Mouse (Mus musculus): ENCODE measurements at regions not wholly inside any gene's neighbourhood (a gene's known extent, or its start where the extent isn't known, plus 50 kb on each side); places are given as distances from the start of the nearest gene placed in this dataset.

DNA sequence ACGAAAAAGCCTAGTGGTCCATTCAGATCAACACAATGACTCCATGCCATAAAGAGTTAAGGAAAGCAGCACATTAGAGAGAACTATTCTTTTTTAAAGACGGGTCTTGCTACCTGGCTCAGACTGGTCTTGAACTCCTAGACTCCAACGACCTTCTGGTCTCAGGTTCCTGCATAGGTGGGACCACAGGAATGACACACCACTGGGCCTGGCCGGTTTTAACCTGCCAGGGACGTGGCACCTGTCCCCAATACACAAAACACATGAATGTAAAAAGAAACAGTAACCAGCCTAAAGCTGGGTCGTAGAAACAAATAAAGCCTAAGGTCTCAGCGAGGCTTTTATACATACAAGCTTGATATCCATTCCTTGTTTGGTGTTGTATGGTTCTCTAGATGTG, 67.9 kb downstream of the Hes1 start:
- TF ChIP-seq CTCF (IDR thresholded peaks at IDR 0.05; ENCODE audit: insufficient read depth, low read depth, low read length) (no peak), POLR2A (IDR thresholded peaks at IDR 0.05; ENCODE audit: insufficient read depth, low read depth, low read length) (no peak)
- no peak overlapping the region for H3K27ac ChIP-seq (ENCODE audit: insufficient read depth, low read depth, low read length)
- no peak overlapping the region for H3K4me3 ChIP-seq (ENCODE audit: insufficient read depth, low read depth, low read length)
- no peaks in the 10 kb centered on the region for H3K4me1 ChIP-seq (ENCODE audit: control insufficient read depth, insufficient read depth, low read length)
- WGBS, result 82% methylated on average over 7 of the region's 7 CpGs

DNA sequence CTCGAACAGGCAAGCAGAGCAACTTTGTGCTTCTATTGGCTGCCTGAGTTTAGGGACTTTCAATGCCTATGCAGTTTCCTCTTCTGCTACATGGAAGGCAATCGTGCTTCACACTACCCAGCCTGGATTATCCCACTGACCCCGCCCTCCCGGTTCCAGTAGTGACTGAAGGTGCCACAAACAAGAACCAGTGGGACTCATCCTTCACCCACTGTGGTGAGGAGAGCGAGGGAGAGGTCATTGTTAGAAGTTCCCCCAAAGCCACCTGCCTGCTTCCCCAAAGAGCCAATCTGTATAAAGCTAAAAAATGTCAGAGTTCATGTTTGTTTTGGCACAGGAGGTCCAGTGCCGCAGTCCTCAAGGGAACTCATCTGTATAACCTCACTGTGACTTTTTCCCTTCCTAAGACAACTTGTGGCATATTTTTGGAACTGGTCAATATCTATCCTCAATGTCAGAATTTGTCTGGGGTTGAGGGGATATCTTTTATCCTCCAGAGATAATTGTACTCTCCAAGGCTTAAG, 70.5 kb downstream of the Hes1 start:
- Histone ChIP-seq H3K27ac (ENCODE audit: insufficient read depth, low read depth, low read length) (no peak overlapping the region), H3K4me3 (ENCODE audit: insufficient read depth, low read depth, low read length) (no peak overlapping the region), H3K4me1 (ENCODE audit: control insufficient read depth, insufficient read depth, low read length) (no peaks in the 10 kb centered on the region)
- TF ChIP-seq CTCF (IDR thresholded peaks at IDR 0.05; ENCODE audit: insufficient read depth, low read depth, low read length), result no peak
- no peak for TF ChIP-seq POLR2A (IDR thresholded peaks at IDR 0.05; ENCODE audit: insufficient read depth, low read depth, low read length)
- WGBS, result 68% methylated on average over 6 of the region's 6 CpGs

DNA sequence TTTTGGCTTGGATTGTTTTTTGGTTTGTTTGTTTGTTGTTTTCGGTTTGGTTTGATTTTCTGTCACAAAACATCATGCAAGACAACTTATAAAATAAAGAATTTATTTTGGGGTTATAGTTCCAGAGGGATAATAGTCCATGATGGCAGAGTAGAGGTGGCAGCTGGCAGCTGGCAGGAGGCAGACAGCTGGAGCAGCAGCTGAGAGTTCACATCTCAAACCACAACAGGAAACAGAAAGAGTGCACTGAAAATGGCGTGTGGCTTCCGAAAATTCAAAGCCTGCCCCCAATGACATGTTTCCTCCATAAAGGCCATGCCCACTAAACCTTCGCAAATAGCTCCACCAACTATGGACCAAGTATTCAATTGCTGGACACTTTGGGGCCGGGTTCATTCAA, 72.7 kb downstream of the Hes1 start:
- H3K27ac ChIP-seq (ENCODE audit: insufficient read depth, low read depth, low read length), result no peak overlapping the region
- no peak overlapping the region for H3K4me3 ChIP-seq (ENCODE audit: insufficient read depth, low read depth, low read length)
- H3K4me1 ChIP-seq (ENCODE audit: control insufficient read depth, insufficient read depth, low read length), result no peaks in the 10 kb centered on the region
- TF ChIP-seq CTCF (IDR thresholded peaks at IDR 0.05; ENCODE audit: insufficient read depth, low read depth, low read length), result no peak
- TF ChIP-seq POLR2A (IDR thresholded peaks at IDR 0.05; ENCODE audit: insufficient read depth, low read depth, low read length), result no peak
- 95% methylated on average over 5 of the region's 5 CpGs for WGBS

DNA sequence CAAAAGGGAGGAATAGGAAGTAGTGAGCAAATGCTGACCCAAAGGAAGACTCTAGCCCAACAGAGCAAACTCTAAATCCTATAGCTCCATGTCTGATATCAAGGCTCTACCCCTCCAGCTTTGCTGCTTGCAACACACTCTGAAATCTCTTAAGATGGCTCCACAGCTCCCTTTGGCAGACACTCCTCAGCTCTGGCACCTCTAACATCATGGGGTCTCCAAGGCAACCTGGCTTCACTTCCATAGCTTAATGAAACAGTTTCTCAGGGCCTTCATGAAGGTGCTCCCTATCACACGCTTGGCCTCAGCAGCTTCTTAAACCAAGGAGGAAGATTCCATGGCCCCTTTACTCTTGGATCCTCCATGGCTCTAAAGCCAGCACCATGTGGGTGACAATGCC, 73.6 kb downstream of the Hes1 start:
- Histone ChIP-seq H3K4me3 (ENCODE audit: insufficient read depth, low read depth, low read length) (no peak overlapping the region), H3K4me1 (ENCODE audit: control insufficient read depth, insufficient read depth, low read length) (no peaks in the 10 kb centered on the region), H3K27ac (ENCODE audit: insufficient read depth, low read depth, low read length) (no peak overlapping the region)
- TF ChIP-seq CTCF (IDR thresholded peaks at IDR 0.05; ENCODE audit: insufficient read depth, low read depth, low read length) (no peak), POLR2A (IDR thresholded peaks at IDR 0.05; ENCODE audit: insufficient read depth, low read depth, low read length) (no peak)
- 77% methylated on average over 1 of the region's 1 CpGs for WGBS

DNA sequence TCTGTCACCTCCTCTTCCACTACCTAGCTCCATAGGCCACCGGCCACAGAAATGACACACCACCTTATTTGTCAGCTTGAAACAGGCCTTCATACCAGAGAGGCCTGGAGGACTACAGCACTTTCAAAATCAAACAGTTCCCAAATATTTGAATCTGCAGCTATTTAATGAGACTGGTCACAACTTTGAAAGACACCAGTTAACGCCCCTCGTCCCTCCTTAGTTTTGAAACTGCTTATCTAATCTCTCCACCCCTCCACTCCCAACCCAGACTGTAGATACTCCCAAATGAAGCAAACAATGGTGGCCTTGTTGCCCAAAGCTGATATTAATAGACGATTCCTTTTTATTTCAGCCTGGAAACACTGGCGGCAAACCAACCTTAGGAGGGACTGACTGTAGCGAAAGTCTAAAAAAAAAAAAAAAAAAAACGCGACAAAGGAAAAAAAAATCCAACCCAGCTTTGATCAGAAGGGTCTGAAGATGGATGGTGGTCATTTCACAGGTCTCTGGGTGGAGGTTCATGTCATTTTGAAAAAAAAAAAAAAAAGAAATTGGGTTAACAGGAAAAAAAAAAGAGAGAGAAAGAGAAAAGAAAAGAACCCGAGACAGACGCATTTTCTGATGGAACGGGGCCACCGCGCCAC, 80.8 kb downstream of the Hes1 start:
- TF ChIP-seq POLR2A (IDR thresholded peaks at IDR 0.05; ENCODE audit: insufficient read depth, low read depth, low read length), result no peak
- no peak for TF ChIP-seq CTCF (IDR thresholded peaks at IDR 0.05; ENCODE audit: insufficient read depth, low read depth, low read length)
- H3K4me1 ChIP-seq (ENCODE audit: control insufficient read depth, insufficient read depth, low read length), result peaks cover 10% of the 10 kb centered on the region
- no peak overlapping the region for H3K4me3 ChIP-seq (ENCODE audit: insufficient read depth, low read depth, low read length)
- H3K27ac ChIP-seq (ENCODE audit: insufficient read depth, low read depth, low read length), result no peak overlapping the region
- 21% methylated on average over 13 of the region's 13 CpGs for WGBS

DNA sequence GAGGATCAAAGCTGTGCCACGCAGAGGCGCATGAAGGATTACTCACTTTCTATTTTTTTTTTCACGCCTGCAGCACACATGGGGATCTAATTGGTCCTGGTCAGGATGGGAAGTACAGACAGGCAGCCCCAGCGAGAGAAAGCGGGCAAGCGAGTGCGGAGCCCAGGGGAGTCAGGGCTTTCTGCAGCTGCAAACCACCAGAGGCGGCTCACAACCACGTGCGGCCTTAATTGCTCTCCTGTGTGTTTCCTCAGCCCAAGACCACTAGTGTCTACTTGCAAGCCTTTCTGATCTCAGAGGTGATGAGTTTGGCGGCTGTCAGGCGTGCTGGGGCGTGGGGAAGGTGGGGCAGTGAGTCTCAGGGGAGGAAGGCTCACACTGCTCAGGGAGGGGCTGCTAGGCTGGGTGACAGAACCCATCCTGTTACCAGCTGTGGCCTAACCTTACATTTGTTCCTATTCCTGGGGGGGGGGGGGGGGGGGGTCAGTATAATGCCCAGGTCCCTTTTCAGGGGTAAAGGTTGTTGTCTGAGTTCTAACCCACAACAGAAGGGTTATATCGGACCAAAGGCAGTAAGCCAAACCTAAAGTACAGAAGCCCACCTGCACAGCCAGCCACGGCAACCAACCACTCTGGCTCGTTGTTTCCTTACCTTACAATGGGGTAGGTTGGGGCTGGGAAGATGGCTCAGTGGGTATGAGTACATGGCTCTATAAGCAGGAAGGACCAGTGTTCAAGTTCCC, 81.5 kb downstream of the Hes1 start:
- peaks cover 10% of the 10 kb centered on the region for H3K4me1 ChIP-seq (ENCODE audit: control insufficient read depth, insufficient read depth, low read length)
- WGBS, result 26% methylated on average over 16 of the region's 16 CpGs
- H3K4me3 ChIP-seq (ENCODE audit: insufficient read depth, low read depth, low read length), result no peak overlapping the region
- no peak overlapping the region for H3K27ac ChIP-seq (ENCODE audit: insufficient read depth, low read depth, low read length)
- TF ChIP-seq POLR2A (IDR thresholded peaks at IDR 0.05; ENCODE audit: insufficient read depth, low read depth, low read length), result no peak
- TF ChIP-seq CTCF (IDR thresholded peaks at IDR 0.05; ENCODE audit: insufficient read depth, low read depth, low read length), result no peak

DNA sequence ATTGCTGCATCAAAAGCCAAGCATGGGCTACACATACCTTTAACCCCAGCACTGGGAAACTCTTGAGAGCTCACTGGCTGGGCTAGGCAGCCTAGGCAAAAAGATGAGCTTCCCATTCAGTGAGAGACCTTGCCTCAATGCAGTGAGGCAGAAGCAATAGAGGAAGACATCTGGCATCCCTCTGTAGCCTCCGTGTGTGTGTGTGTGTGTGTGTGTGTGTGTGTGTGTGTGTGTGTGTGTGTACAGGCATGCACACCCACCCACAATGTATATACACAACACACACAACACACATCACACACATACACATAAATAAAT, 82.0 kb downstream of the Hes1 start:
- 74% methylated on average over 1 of the region's 1 CpGs for WGBS
- no peak for TF ChIP-seq POLR2A (IDR thresholded peaks at IDR 0.05; ENCODE audit: insufficient read depth, low read depth, low read length)
- TF ChIP-seq CTCF (IDR thresholded peaks at IDR 0.05; ENCODE audit: insufficient read depth, low read depth, low read length), result no peak
- Histone ChIP-seq H3K4me1 (ENCODE audit: control insufficient read depth, insufficient read depth, low read length) (peaks cover 10% of the 10 kb centered on the region), H3K27ac (ENCODE audit: insufficient read depth, low read depth, low read length) (no peak overlapping the region), H3K4me3 (ENCODE audit: insufficient read depth, low read depth, low read length) (no peak overlapping the region)

DNA sequence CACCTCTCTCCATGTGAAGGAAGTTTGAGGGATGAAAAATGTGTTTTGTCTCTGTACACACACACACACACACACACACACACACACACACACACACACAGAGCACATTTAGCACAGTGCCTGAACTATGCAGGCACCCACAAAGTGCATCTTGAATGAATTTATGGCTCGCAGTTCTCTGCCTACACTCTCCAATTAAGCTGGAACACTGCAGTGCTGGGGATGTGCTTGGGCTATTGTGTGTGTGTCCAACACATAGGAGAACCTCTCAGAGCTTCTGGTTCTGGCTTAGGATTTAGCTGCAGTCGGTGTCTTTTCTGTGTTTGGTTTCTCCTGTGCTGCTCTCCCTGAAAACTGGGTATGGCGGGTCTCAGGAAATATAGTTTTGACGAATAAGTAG, 83.1 kb downstream of the Hes1 start:
- Histone ChIP-seq H3K4me3 (ENCODE audit: insufficient read depth, low read depth, low read length) (no peak overlapping the region), H3K4me1 (ENCODE audit: control insufficient read depth, insufficient read depth, low read length) (peaks cover 10% of the 10 kb centered on the region), H3K27ac (ENCODE audit: insufficient read depth, low read depth, low read length) (no peak overlapping the region)
- WGBS, result 71% methylated on average over 4 of the region's 4 CpGs
- no peak for TF ChIP-seq POLR2A (IDR thresholded peaks at IDR 0.05; ENCODE audit: insufficient read depth, low read depth, low read length)
- TF ChIP-seq CTCF (IDR thresholded peaks at IDR 0.05; ENCODE audit: insufficient read depth, low read depth, low read length), result no peak

DNA sequence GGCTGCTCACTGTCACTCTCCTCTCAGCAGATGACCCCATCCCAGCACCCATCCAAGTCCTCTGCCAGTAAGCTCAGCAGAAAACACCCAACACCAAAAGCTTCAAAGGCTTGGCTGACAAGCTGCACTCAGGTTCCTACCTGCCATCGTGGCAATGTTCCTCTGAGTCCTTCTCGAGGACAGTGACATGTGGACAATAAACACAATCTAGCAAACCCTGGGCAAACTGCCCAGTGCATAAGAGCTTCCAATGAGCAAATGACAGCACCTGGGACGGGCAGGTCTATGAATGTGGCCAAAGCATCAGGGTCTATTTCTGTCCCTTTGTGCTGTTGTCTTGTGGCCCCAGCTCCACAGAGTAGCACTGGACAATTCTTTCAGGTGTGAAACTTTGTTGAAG, 86.9 kb downstream of the Hes1 start:
- Histone ChIP-seq H3K4me1 (ENCODE audit: control insufficient read depth, insufficient read depth, low read length) (peaks cover 10% of the 10 kb centered on the region; the same call in 1 of the 2 replicates), H3K27ac (ENCODE audit: insufficient read depth, low read depth, low read length) (no peak overlapping the region), H3K4me3 (ENCODE audit: insufficient read depth, low read depth, low read length) (no peak overlapping the region)
- WGBS, result 76% methylated on average over 3 of the region's 3 CpGs
- TF ChIP-seq CTCF (IDR thresholded peaks at IDR 0.05; ENCODE audit: insufficient read depth, low read depth, low read length) (no peak), POLR2A (IDR thresholded peaks at IDR 0.05; ENCODE audit: insufficient read depth, low read depth, low read length) (no peak)
